Mouse (Mus musculus) heart, postnatal 0 days (tissue): ENCODE measurements around the gene Fam198b. TPM values are rescaled to one million over a fixed set of nuclear protein-coding genes. Genes with fewer than 3 reads are reported as not detected.

Experiments
- ATAC-seq: fragments of 200-750 bp; cut with Nextera tagmentation; 2 replicates; pipeline ENCODE4 v1.8.0; 2017; ENCODE audit warnings: low read depth, moderate number of reproducible peaks, moderate library complexity; ENCODE audit not compliant: insufficient read depth
- DNase-seq: peaks from one replicate; pipeline ENCODE4 v3.0.0-alpha.2; 2016; ENCODE audit warnings: low spot score
- H3K27ac ChIP-seq: fragments of 300-500 bp; sonication (generic); 2 replicates; pipeline ENCODE4 v1.5.1; 2014; ENCODE audit warnings: low read depth, mild to moderate bottlenecking
- H3K27me3 ChIP-seq: fragments of 300-500 bp; sonication (generic); 2 replicates; pipeline ENCODE4 v1.6.1; 2014; ENCODE audit warnings: low read length, mixed read lengths; ENCODE audit not compliant: control insufficient read depth, insufficient read depth
- H3K36me3 ChIP-seq: fragments of 300-500 bp; sonication (generic); replicated peaks from 2 replicates; pipeline ENCODE4 v1.6.1; 2014; ENCODE audit warnings: low read length, mixed read lengths; ENCODE audit not compliant: control insufficient read depth, insufficient read depth
- H3K4me1 ChIP-seq: fragments of 300-500 bp; sonication (generic); 2 replicates; pipeline ENCODE4 v1.6.1; 2014; ENCODE audit warnings: antibody characterized with exemption; ENCODE audit not compliant: control insufficient read depth, insufficient read depth
- H3K4me2 ChIP-seq: fragments of 300-500 bp; sonication (generic); 2 replicates; pipeline ENCODE4 v1.6.1; 2014; ENCODE audit warnings: low read depth, mild to moderate bottlenecking, low read length, moderate library complexity
- H3K4me3 ChIP-seq: fragments of 300-500 bp; sonication (generic); 2 replicates; pipeline ENCODE4 v1.5.1; 2014; ENCODE audit warnings: low read depth, low read length
- H3K9ac ChIP-seq: fragments of 300-500 bp; sonication (generic); replicated peaks from 2 replicates; pipeline ENCODE4 v1.6.1; 2014; ENCODE audit warnings: low read depth, low read length, mixed read lengths
- H3K9me3 ChIP-seq: fragments of 300-500 bp; sonication (generic); replicated peaks from 2 replicates; pipeline ENCODE4 v1.6.1; 2016; ENCODE audit warnings: low read length; ENCODE audit not compliant: control insufficient read depth
- CTCF ChIP-seq: IDR thresholded peaks from 2 replicates; pipeline ENCODE4 v1.5.1; 2016; ENCODE audit warnings: antibody characterized with exemption, control low read depth, low read depth
- EP300 ChIP-seq: IDR thresholded peaks from 2 replicates; pipeline ENCODE4 v1.6.1; 2016; ENCODE audit warnings: antibody characterized with exemption, low read depth
- WGBS: fragments of 180-500 bp; shearing (Covaris S2); extraction: QIAGEN DNeasy Blood & Tissue Kit; methylation state at CpG from one replicate; pipeline ENCODE4 v1.1.7; 2014; 5-methylcytosine and 5-hydroxymethylcytosine counted together
- polyA plus RNA-seq: library from polyadenylated mRNA; unstranded; fragments of >200 nt; fragmentation: Nextera tagmentation; extraction: Ambion mirVana; gene quantifications from 2 replicates; pipeline ENCODE4 v1.2.1, GENCODE M21; 2015
- total RNA-seq: library from RNA; depleted of rRNA; stranded (reverse); fragments of >200 nt; gene quantifications from 2 replicates; pipeline ENCODE4 v1.2.3, GENCODE M21; 2014; ENCODE audit warnings: low replicate concordance

Fam198b gene
- total and polyA plus RNA-seq, 2 experiments from 2014 or later, result 51.9 to 114 TPM

- Histone ChIP-seq H3K4me1 (peaks cover 27% of the 10 kb centered on the region), H3K4me3 (no peak overlapping the region), H3K9me3 (no peaks in the 10 kb centered on the region), H3K27ac (peak overlapping the region; percentile 51), H3K4me2 (no peak overlapping the region), H3K9ac (no peak overlapping the region), H3K27me3 (no peaks in the 10 kb centered on the region), H3K36me3 (peaks cover 22% of the 10 kb centered on the region; the same call in 1 of the 2 replicates)
- TF ChIP-seq CTCF (no peak), EP300 (no peak)
- 59% methylated on average over 13 of the region's 13 CpGs for WGBS
- ATAC-seq (no peak), DNase-seq (no peak)
Measured at GRCm38 (mm10) chr3:79897534-79898370, 13.4 kb downstream of the Fam198b start.

DNA sequence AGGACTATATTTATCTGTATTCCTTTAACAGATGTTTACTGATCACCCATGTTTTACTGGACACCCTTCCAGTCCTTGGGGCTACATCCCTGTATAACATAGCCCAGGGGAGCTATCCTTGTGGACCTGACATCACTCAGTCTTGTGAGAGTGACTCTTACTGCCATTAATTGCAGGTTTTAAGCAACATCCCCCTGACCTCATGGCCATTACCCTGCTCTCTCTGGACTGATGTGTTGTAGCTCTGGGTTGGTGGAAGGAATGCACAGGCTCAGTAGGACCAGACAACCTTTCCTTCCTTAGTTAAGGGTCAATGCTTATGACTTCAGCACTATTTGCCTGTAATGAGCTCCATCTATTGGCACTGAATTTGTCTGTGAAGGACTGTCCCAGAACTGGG is 14.2 kb downstream of the Fam198b start:
- H3K9ac ChIP-seq, result no peak overlapping the region
- no peak overlapping the region for H3K4me2 ChIP-seq
- TF ChIP-seq EP300, result no peak
- ATAC-seq (no peak), DNase-seq (no peak)
- peaks cover 34% of the 10 kb centered on the region for H3K4me1 ChIP-seq
- H3K4me3 ChIP-seq, result no peak overlapping the region
- H3K27ac ChIP-seq, result peak overlapping the region; percentile 51; the same call in 1 of the 2 replicates
- peaks cover 22% of the 10 kb centered on the region; the same call in 1 of the 2 replicates for H3K36me3 ChIP-seq
- no peaks in the 10 kb centered on the region for H3K9me3 ChIP-seq
- no peaks in the 10 kb centered on the region for H3K27me3 ChIP-seq

- DNase-seq (no peak), ATAC-seq (no peak)
- H3K27ac ChIP-seq, result 0 out of 2 replicates have a peak overlapping the region, but pooled peaks have one; percentile 7
- H3K27me3 ChIP-seq, result no peaks in the 10 kb centered on the region
- H3K9me3 ChIP-seq, result no peaks in the 10 kb centered on the region
- H3K4me2 ChIP-seq, result no peak overlapping the region
- no peak overlapping the region for H3K4me3 ChIP-seq
- peaks cover 46% of the 10 kb centered on the region for H3K4me1 ChIP-seq
- no peak overlapping the region for H3K9ac ChIP-seq
- TF ChIP-seq EP300 (no peak), CTCF (no peak)
- WGBS, result 88% methylated on average over 9 of the region's 9 CpGs
- H3K36me3 ChIP-seq, result peaks cover 30% of the 10 kb centered on the region
Measured at GRCm38 (mm10) chr3:79899906-79900305, 15.6 kb downstream of the Fam198b start.

DNA sequence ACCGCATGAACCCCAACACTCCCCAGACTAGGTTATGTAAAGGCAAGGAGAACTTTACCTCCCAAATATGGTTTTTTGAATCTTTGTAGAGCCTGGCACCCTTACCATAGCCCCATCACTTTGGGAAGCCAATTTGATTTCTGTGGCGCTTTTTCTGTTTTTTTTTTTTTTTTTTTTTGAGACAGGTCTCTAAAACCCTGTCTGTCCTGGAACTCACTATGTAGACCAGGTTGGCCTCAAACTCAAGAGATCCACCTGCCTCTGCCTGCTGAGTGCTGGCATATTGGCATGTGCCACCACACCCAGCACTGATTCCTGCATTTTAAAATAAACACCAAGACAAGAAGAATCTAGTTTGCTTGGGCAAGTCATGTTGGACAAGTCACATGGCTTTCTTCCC is 16.2 kb downstream of the Fam198b start:
- no peak for DNase-seq
- no peak overlapping the region for H3K9ac ChIP-seq
- TF ChIP-seq CTCF, result no peak
- H3K27me3 ChIP-seq, result no peaks in the 10 kb centered on the region
- H3K4me1 ChIP-seq, result peaks cover 45% of the 10 kb centered on the region
- no peak overlapping the region for H3K27ac ChIP-seq
- no peak overlapping the region for H3K4me3 ChIP-seq
- H3K9me3 ChIP-seq, result no peaks in the 10 kb centered on the region
- H3K4me2 ChIP-seq, result no peak overlapping the region
- peaks cover 29% of the 10 kb centered on the region for H3K36me3 ChIP-seq
- ATAC-seq, result no peak
- WGBS, result 86% methylated on average over 2 of the region's 2 CpGs

DNA sequence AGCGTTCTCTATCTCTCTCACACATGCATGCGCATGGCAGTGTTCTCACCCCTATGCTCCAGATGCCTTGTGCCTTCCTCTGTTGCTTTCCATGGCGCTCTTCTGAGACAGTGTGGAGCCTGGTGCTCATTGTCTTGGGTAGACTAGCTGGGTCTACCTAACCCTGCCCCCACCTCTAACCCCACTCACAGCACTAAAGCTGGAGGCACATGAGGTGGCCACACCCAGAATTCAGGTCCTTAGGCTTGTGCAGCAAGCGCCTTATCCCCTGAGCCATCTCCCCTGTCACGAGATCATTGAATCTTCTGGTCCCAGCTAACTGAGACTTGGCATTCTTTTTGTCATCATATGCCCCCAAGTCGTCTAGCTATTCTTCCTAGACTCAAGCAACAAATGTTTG is 17.0 kb downstream of the Fam198b start:
- Histone ChIP-seq H3K4me2 (no peak overlapping the region), H3K9me3 (no peaks in the 10 kb centered on the region), H3K36me3 (peaks cover 26% of the 10 kb centered on the region), H3K27me3 (no peaks in the 10 kb centered on the region), H3K4me3 (no peak overlapping the region), H3K9ac (no peak overlapping the region), H3K4me1 (peaks cover 47% of the 10 kb centered on the region), H3K27ac (no peak overlapping the region)
- 86% methylated on average over 6 of the region's 6 CpGs for WGBS
- DNase-seq (no peak), ATAC-seq (no peak)
- TF ChIP-seq CTCF (no peak), EP300 (no peak)

GRCm38 (mm10) chr3:79901734-79902133 is 17.4 kb downstream of the Fam198b start:
- 0 out of 2 replicates have a peak overlapping the region, but pooled peaks have one; percentile 8 for H3K27ac ChIP-seq
- H3K9ac ChIP-seq, result no peak overlapping the region
- H3K4me2 ChIP-seq, result no peak overlapping the region
- H3K9me3 ChIP-seq, result no peaks in the 10 kb centered on the region
- no peaks in the 10 kb centered on the region for H3K27me3 ChIP-seq
- WGBS, result 72% methylated on average over 4 of the region's 4 CpGs
- ATAC-seq, result no peak
- H3K4me3 ChIP-seq, result no peak overlapping the region
- no peak for DNase-seq
- peaks cover 26% of the 10 kb centered on the region for H3K36me3 ChIP-seq
- no peak for TF ChIP-seq EP300
- TF ChIP-seq CTCF, result no peak
- H3K4me1 ChIP-seq, result peaks cover 49% of the 10 kb centered on the region
